Mouse (Mus musculus): Measurements from ENCODE around the gene Cfhr1.

The Cfhr1 gene

DNA sequence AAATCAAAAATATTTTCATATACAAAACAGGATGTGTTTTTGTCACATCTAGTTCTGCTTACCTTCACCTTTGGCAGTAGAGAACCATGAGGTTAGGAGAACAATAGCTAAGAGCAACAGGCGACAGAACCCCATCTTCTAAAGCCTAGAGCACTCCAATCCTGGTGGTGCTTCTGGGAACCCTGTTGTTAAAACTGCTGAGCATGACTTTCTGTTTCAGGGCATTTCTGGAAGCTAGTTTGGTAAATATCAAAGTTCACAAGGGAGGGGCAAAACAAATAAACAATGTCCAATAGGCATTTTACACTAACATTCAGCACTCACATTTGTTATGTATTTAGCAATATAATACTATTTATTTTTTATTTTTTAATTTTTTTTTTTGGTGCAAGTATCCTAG, at the start of gene Cfhr1:
Gene Cfhr1 (minus strand): TSS at position 249 of the 400 bp plus-strand sequence.
- no peak for DNase-seq

DNA sequence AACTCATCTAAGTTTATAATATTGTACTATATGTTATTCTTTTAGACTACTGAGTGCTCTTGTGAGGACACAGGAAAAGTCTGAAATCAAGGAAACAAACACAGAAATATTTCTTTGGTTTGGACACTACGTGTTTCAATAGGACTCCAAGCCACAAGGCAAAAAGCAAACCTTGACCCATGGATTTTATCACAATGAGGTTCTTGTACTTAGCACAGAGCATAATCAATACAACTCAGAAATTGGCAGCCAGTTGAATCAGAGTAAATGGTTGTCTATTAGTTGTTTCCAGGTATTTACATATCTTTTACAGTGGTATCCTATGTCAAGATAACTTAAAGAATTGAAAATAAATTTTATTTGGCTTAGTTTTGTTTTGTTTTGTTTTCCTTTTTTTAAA, 8.8 kb downstream of the Cfhr1 start:
- DNase-seq, result no peak

DNA sequence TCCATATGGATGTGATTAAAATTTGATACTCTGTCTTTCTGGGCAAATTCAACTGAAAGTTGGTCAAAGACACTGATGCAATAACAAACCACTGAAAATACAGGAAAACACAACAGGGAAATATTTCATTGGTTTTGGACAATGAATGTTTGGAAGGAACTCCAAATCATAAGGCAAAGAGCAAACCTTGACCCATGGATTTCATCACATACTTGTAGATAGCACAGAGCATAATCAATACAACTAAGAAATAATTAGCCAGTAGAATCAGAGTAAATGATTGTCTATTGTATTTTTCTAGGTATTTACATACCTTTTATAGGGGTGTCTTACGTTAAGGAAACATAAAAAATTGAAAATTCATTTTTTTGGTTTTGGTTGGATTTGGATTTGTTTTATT, 11.5 kb downstream of the Cfhr1 start:
- DNase-seq, result no peak

DNA sequence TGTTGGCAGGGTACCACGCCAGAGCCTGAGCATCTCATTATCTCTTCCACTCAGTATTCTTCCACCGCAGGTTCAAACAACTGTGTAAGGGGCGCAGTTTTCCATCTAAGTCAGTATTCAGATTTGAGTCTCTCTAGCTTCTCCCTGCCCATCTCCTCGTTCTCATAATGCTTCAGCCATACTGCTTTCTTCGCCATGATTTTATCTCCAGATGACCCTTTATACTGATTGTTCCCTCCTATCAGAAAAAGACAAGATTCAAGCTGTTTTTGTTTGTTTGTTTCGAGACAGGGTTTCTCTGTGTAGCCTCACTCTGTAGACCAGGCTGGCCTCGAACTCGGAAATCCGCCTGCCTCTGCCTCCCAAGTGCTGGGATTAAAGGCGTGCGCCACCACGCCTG, 45.5 kb downstream of the Cfhr1 start:
- DNase-seq, result no peak

DNA sequence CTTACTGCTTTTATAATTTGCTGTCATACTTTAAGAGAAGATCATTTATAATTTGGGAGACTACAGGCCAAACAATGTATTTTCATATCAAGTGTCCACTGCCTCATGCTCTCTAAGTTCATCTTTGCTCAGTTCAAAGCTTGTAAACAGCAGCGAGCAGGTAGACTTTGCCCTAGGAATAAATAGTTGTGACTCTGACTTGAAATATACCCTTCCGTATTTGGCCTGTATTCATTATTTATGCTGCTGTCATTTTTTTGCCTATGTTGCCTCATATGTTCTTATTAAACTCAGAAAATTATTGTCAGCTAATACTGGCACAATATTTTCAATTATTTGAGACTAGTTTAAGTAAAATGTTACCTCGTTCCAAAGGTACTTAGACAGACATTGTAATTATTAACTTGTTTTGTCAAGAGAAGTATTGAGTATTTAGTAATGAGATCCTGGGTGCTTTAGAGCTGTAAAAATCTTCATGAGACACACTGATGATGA, 58.8 kb downstream of the Cfhr1 start, which contains the start of gene F13b:
Gene F13b (plus strand): TSS at position 445 of the 495 bp plus-strand sequence.
- no peak for DNase-seq

DNA sequence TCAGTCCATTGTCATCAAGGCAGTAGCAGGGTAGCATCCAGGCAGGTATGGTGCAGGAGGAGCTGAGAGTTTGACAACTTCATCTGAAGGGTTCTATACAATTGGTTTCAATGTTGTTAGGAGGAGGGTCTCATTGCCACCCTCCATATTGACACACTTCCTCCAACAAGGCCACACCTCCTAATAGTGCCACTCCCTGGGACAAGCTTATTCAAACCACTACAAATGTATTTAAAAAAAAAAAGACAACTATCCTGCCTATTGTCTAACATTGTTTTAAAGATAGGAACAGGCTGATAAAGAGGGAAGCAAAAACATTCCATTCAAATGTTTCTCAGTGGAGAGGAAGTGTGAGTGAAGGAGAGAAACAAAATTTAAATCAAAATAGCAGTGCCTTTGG, 60.3 kb downstream of the Cfhr1 start:
- DNase-seq, result no peak
